Mouse (Mus musculus): Measurements from ENCODE around the gene 6430550D23Rik.
"Not testable (repeated sequence)": the region's sequence is repeated elsewhere in the genome, so short reads cannot be mapped to it uniquely, and the experiment has no call there.

6430550D23Rik gene

GRCm38 (mm10) chr2:155956134-155957059, 51.4 kb downstream of the 6430550D23Rik start, which contains the start of gene Cep250:
TSS of gene Cep250 (plus strand) at chr2:155956458.
- peak; percentile 94 for DNase-seq (ENCODE audit: low read depth, low spot score)

- peak; percentile 52 for DNase-seq (ENCODE audit: low read depth, low spot score)
These were observed 55.8 kb downstream of the 6430550D23Rik start for GRCm38 (mm10) chr2:155952006-155952405.

DNA sequence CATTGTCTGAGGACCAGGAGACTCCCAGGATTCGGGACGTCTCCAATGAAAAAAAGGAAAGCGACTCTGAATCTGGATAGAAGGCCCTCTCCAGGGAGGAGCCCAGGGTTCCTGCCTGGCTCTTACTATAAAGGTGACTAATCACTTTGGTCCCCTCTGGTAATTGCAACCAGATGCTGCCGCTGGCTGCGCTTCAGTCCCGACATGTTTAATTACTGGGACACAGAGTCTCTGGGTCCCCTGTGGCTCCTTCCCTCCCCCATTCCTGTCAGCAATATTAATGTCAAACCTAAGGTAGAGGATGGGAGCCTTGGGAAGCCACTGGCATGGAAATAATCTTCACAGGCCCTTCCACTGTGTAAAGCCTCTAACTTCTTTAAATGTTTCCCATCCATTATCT, 58.4 kb downstream of the 6430550D23Rik start:
- no peak for DNase-seq (ENCODE audit: low read depth, low spot score)

- no peak for DNase-seq (ENCODE audit: low read depth, low spot score)
These were observed 60.3 kb downstream of the 6430550D23Rik start for GRCm38 (mm10) chr2:155947390-155948002.

GRCm38 (mm10) chr2:155946499-155946898, 61.3 kb downstream of the 6430550D23Rik start:
- no peak for DNase-seq (ENCODE audit: low read depth, low spot score)

GRCm38 (mm10) chr2:155946069-155946468, 61.7 kb downstream of the 6430550D23Rik start:
- DNase-seq (ENCODE audit: low read depth, low spot score), result peak; percentile 60

DNA sequence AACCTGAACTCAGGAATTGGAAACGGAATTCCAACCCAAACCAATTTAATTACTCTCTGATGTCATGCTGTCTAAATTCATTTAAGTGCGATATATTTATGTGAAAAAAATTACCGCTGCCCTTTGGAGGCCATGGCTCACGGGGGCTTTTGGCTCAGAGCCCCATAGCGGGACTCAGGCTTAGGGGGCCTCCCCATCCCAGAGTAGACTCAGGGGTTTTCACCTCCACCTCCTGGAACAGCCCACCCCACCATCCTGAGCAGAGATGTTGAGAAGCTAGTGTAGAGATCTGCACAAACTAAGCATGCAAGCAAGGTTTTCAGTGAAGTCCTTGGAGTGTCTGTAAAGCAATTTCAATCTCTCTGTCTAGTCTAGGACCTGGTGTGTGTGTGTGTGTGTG, 62.2 kb downstream of the 6430550D23Rik start:
- no peak for DNase-seq (ENCODE audit: low read depth, low spot score)

GRCm38 (mm10) chr2:155945124-155945523, 62.7 kb downstream of the 6430550D23Rik start, which contains the start of gene Gdf5:
TSS of gene Gdf5 (minus strand) at chr2:155945367.
- no peak for DNase-seq (ENCODE audit: low read depth, low spot score)

DNA sequence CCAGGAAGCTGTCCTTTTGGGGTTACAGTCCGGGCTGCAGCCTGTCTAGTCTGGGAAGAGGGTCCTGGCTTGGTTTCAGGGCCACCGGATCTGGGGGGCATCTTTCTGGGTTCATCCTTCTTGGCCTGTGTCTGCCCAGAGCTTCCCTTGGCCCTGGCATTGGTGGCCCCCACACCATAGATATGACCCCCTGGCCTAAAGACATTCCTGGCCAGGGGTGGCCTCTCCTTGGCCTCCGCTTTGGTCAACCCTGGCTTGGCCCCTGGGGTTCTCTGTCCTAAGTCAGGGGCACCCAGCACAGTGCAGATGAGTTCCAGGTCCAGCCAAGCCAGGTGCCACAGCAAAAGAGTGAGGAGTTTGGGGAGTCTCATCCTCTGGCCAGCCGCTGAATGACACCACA, 63.1 kb downstream of the 6430550D23Rik start:
- DNase-seq (ENCODE audit: low read depth, low spot score), result no peak

DNA sequence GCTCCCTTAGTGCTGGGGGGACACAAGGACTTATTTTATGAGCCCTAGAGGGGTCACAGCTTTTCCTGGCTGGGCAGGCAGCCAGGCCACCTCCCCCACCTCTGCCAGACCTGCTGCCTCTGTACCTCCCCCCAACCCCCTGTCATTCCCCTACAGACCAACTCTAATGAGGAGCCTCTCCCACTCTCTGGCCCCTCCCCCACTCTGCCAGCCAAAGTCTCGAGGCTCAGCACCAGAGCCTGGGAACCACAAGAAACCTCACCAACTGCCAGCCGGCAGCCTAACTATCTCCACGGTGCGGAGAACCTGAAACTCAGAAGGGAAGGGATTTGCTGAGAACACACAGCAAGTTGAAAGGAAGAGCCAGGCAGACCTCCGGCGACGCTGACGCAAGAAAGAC, 64.3 kb downstream of the 6430550D23Rik start:
- DNase-seq (ENCODE audit: low read depth, low spot score), result no peak

DNA sequence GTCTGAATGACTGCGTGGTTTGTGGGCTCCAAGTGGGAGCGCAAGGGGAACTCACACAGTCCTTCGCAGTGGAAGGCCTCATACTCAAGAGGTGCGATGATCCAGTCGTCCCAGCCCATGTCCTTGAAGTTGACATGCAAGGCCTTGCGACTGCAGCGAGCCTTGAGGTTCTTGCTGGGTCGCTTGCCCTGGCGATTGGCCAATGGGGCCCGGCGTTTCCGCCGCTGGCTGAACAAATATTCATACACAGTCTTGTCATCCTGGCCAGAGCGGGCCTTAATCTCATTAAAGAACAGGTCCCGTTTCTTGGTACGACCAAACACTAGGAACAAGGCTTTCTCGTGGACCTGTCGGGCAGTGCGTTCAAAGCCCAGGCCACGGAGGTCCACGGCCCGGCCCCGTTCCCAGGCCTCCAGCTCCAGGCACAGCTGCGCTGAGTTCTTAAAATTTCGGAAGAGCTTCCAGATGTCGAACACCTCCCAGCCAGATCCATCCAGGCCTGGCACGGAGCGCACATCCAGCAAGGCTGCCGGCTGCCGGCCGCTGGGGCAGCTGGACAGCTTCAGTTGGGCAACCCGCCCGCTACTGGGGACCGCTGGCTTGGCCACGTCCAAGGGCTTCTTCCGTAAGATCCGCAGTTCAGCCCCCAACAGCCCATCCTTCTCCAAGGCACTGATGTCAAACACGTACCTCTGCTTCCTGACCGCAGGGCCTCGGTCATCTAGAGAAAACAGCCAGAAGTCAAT, 65.9 kb downstream of the 6430550D23Rik start:
- no peak for DNase-seq (ENCODE audit: low read depth, low spot score)

DNA sequence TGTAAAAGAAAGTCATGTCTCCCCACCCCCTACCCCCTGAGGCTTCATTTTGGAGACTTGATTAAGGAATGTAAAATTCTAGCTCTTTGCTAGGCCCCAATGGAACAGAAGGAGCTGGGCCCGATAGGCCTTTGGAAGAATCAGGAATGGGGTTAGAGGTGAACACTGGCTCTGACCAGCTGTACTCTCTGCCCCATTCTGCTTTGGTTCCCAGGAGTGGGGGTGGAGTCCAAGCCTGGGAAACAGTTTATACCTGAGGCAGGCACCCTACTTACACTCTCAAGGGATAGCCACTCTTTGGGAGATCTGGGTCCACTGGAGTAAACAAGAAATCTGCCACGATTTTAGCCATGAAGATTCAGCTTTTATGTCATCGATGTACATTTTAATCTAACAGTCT, 67.1 kb downstream of the 6430550D23Rik start, which contains the start of gene Gm15557:
TSS of gene Gm15557 (plus strand) at position 48 of the 400 bp plus-strand sequence.
- DNase-seq (ENCODE audit: low read depth, low spot score), result no peak

GRCm38 (mm10) chr2:155939897-155940529, 67.8 kb downstream of the 6430550D23Rik start:
- no peak for DNase-seq (ENCODE audit: low read depth, low spot score)

- DNase-seq (ENCODE audit: low read depth, low spot score), result peak; percentile 94
These were observed 78.0 kb downstream of the 6430550D23Rik start, which contains the start of gene Uqcc1 for GRCm38 (mm10) chr2:155929531-155930442. TSS of gene Uqcc1 (minus strand) at chr2:155930310.

DNA sequence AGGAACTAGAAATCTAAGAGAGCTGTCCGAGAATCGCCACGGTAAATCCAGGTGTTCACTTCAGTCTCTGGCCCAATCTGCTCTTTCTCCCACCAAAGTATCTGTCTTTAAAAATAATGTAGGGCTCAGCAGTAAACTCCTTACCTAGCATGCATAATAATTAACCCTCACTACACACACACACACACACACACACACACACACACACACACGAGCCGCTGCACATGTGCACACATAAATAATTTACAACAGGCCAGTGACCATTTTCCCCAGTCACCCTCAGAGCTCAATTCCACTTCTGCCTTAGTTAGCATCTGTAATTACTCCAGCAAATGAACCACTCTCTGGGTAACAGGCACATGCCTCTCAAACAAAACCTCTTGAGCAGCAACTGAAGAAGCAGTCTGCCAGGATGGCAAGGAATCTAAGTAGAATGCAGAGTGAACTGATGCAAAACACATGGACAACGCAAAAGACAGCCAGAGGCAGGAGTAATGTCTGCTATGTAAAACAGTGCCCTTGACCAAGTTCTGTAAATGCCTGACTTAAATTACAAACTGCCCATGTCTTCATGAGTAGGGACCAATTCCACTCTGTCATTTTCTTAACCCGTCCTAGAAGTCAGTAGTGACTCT, 78.9 kb downstream of the 6430550D23Rik start:
- no peak for DNase-seq (ENCODE audit: low read depth, low spot score)

DNA sequence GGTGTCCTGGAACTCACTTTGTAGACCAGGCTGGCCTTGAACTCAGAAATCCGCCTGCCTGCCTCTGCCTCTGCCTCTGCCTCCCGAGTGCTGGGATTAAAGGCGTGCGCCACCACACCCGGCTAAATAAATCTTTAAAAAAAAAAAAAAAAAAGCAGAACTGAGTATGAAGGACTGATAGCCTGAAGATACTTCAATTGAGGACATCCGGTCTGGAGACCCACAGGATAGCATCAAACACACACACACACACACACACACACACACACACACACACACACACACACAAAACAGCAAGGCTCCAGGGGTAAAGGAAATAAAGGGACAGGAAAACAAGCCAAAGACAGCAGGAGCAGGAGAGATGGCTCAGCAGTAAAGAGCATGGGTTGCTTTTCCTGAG, 82.6 kb downstream of the 6430550D23Rik start:
- not testable (repeated sequence) for DNase-seq (ENCODE audit: low read depth, low spot score)

All from CD4-positive helper T cell, adult 2 months (primary cell).